Mouse (Mus musculus) neural tube, embryonic 10.5 days (tissue): ENCODE measurements at regions not wholly inside any gene's neighbourhood (a gene's known extent, or its start where the extent isn't known, plus 50 kb on each side); places are given as distances from the start of the nearest gene placed in this dataset.
"Not testable (repeated sequence)": the region's sequence is repeated elsewhere in the genome, so short reads cannot be mapped to it uniquely, and the experiment has no call there.

ENCODE experiments used
- DNase-seq: peaks from one replicate; pipeline ENCODE4 v3.0.0-alpha.2; 2017; ENCODE audit warnings: low spot score; ENCODE audit errors: extremely low spot score

DNA sequence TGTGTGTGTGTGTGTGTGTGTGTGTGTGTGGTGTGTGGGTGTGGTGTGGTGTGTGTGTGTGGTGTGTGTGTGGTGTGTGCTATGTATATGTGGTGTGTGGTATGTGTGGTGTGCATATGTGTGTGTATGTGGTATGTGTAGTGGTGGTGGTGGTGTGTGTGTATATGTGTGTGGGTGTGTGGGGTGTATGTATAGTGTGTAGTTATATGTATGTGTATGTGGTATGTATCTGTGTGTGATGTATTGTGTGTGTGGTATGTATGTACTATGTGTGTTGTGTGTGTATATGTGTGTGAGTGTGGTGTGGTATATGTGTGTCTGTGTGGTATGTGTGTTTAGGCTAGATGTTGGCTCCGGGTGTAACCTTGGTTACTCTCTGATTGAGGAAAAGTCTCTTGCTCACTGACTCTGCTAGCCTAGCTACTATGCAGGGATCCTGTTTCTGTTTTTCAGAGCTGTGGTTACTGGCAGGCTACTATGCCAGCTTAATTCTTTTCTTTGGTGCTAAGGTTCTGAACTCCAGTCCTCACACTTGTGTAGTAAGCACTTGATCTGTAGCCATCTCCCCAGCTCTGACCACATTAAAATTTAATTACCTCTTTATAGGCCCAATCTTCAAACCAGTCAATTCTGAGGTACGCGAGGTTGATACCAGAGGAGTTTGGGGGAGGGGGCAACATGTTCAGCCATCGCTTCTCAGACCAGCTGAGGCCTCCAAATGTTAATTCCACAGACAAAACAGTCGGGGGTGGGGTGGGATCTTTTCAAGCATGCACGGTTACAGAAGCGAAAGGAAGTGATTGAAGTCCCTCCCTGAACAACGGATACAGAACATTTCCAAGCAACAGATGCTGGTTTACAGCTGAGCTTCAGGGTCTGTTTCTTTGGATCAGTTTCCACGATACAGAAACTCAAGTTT, 126.4 kb upstream of the Camk1g start:
- no peak for DNase-seq

DNA sequence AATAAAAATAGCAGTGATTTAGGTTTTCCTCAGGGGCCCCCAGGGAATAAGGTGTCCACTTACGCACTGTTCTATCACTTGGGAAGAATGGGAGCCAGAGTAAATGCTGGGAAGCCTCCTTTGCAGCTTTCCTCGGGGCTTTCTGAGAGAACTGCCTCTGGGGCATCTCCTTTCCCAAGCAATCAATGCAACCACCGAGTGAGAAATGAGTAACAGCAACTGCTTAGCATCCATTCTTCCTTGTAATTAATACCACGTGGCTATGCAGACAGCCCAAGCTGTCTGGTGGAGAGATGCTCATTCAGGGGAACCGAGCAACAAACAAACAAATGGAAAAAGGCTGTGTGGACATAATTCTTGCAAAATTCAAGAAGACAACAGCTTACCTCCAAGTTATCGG, 117.9 kb upstream of the Camk1g start:
- no peak for DNase-seq

DNA sequence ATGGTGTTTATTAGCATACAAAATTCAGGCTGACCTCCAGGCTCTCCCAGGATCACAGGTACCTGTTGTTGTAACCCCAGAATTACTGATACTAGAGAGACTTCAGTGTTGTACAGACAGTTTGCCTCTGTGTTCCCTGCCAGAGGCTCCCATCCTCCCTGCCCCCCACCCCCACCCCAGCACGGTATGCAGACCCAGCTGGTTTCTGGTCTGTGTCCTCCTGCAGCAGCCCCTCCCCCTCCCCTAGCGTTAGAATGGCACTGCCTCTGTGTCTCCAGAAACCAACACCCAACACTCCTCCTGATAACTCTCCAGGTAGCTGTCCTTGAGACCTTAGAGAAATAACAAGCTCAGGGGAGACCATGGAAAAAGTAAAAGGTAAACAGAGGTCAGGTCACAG, 116.6 kb upstream of the Camk1g start:
- DNase-seq: not testable (repeated sequence)

DNA sequence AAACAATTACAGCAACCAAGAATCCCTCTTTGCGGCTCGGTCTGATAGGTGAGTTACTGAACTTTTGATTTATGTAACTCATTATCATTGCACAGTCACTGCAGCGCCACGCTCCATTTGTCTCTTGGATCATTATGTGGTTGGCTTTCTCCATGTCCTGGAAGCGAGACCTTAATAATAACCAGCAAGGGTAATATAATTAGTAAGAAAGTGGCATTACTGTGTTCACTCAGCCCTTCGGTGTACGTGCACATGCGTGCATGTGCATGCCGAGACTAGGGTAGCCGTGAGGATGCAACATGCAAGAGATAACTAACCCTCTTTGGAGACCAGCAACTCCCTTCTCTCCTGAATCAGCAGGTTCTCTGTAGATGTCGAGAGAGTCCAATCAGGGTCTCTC, 114.9 kb upstream of the Camk1g start:
- DNase-seq: no peak

DNA sequence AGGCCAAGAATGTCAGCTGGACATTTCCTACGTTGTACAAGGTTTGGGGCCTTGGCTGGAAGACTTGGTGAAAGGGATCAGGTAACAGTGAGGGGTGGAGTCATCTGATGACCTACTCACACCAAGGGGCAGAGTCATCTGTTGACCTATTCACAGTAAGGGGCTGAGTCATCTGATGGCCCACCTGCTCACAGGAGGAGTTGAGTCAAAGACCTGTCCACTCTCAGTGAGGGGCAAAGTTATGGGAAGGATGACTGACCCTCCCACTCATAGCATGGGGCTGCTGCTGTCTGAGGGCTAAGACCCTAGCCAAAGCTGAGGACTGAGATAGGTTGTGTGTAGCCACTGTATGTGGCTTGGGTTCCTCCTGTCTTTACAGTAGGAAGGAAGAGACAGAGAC, 107.2 kb upstream of the Camk1g start:
- no peak for DNase-seq

DNA sequence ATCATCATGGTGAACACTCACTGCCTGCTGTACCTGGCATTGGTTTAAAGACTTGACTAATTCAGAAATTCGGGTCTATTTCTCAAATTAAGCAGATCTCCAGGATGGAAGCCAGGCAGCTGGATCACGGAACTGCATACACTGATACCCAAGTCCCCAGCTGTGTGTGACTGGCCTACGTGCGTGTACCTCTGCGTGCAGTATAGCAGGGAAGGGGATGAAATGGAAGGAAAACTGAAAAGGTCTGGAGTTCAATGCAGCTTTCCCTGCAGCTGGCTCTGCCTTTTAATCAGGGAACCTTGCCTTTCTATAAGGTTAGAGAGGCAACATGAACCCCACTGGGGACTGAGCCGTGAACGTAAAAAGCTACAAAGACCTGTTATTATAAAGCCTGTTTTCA, 106.7 kb upstream of the Camk1g start:
- no peak for DNase-seq

DNA sequence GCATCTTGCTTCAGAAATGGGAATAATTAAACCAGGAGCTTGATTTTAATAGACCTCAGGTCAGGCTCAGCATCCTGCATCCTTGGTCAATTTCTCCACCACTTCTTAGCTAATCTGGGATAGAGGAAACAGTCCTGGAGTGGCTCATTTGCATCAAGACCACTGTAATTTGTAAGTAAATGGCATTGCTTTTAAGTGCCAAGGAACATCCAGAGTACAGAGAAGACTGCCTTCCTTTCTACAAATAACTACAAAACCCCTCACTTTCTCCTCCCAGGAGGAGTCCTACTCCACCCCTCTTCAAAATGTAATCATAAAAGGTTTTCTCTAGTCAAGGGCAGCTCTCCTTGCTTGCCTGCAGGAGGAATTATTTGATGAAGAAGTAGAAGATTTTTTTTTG, 96.2 kb upstream of the Camk1g start:
- no peak for DNase-seq

DNA sequence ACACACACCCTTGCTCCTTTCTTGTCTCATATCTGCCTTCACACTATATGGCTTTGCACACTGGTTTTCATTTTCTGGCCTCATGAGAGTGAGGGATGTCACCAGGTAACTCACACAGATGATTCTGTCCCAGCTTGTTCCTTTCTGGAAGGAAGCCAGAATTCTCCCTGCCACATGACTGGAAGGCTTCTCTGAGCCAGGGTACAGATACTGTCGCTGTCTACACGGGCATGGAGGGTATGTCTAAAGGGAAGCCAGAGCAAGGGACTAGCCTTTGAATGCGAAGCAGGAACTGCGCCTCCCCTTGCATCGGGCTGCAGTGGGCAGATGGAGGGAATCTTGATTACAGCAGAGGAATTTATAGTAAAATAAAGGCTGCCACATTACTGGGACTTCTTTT, 89.6 kb upstream of the Camk1g start:
- DNase-seq: no peak

DNA sequence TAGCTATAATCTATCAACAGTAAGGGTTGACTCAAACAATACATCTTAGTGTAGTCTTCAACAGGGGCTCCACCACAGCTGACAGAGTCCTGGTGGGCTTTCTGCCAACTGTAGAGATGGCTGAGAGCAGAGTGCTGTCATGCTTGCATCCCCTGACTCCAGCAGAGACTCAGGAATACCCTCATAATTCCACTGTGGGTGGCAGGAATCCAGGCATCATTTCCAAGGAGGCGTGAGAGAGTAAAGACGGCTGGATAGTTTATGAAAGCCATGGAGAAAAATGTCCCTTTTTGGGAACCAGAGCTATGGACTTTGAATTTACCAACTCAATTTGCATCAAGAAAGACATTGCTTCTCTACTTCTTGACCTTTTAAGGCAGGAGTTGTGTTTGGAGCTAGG, 87.8 kb upstream of the Camk1g start:
- no peak for DNase-seq

DNA sequence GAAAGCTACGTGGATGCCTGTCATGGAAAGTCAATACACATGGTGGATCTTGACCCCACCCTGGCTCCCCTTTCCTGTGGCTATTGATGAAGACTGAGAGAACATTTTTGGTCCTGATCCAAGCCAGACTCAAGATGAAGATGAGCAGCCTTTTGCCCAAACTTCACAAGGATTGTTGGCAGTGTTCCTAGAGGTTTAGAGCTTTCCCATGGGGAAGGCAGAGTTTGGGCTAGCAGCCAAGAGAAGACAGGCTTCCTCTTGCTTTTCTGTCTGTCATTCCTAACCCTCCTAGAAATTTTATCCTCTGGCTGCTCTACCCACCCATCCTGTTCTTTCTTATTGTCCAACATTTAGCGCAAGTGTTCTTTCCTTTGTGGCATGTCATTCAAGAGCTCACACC, 83.6 kb upstream of the Camk1g start:
- no peak for DNase-seq

DNA sequence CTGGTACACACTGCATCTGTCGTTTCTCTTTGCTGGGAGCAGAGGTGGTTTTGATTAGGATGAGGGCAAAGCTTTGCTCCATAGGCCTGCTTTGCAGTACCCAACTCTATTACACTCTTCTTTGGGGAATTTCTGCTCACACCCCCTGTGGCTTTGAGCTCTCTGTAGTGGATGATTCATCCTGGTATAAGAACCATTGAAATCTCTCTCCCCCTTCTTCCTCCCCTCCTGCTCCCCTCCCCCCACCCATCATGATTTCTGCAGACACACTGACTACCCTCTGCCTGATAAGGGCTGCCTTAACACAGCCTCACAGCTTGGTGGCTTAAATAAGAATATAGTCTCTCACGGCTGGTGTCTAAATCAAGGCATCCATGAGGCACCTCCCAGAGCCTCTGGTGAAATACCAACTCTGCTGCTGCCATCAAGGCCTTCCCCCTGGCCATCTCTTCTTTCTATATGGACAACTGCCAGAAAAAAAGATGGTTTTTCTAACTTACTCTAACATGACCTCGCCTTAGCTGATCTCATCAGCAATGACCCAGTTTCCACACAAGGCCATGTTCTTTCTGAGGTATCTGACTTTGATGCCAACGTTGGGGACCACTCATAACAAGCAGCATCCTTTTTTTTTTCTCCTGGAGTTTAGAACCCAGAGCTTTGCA, 81.5 kb upstream of the Camk1g start:
- DNase-seq: no peak

DNA sequence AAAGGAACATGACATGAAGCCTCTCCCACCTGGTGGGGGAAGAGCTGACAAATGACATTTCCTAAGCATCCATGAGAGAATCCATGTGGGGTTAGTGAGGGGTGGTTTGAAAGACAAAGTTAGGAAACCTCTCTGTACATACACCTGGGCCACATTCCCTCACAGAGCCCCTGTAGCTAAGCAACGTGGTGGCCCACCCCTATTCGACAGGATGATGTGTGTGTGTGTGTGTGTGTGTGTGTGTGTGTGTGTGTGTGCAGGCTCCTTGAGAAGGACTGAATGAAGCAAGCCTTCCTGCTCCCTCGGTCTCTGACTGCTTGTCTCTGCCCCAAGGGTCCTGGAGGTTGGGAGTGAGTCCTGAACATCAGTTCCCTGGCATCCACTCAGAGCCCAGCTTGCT, 80.7 kb upstream of the Camk1g start:
- no peak for DNase-seq

DNA sequence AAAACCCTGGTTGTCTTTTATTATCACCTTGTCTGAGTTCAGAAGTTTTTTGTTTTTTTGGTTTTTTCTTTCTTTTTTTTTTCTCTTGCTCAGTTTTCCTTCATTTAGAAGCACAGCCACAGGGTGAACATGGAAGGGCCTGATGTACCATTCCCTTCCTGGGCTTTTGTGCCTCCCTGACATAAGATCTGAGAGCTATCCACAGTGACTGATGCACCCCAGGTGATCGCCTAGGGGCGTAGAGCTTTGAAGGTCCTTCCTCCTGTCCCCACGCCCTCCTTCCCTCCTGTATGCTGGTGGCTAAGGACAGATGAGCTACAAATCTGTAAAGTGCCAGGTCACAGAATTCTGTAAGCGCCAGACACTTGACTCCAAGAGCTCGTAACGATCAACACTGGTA, 80.1 kb upstream of the Camk1g start:
- DNase-seq: no peak

DNA sequence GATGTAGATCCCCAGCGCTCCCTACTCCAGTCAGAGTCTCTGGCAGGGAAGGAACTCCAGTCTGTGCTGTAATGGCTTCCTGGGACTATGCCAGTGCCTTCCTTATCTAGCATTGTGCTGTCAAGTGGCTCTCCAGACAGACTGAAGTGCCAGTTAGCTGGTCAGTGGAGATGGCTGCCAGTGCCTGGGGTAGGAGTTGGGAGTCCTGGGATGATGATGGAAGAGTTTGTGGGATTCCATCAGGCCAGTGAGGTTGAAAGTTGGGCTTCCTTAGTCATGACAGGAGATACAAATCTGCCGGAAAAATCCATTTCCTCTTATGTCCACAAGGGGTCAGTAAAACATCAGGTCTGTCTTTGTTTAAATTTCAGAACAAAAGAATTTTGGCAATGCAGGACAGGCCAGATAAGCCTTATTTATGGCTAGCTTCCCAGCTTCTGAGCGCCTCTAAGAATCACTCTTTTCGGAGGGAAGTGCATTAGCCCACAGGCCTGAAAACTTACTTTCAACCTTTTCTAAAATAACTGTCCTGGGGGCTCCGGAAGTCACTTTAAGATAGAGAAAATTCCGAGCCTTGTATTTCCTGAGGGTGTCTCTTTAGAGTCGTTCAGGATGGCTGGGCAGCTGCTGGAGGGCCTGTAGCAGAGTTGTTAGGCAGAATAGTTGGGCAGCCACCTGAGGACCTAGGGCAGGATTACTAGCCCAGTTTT, 79.5 kb upstream of the Camk1g start:
- peak; percentile 57 for DNase-seq

DNA sequence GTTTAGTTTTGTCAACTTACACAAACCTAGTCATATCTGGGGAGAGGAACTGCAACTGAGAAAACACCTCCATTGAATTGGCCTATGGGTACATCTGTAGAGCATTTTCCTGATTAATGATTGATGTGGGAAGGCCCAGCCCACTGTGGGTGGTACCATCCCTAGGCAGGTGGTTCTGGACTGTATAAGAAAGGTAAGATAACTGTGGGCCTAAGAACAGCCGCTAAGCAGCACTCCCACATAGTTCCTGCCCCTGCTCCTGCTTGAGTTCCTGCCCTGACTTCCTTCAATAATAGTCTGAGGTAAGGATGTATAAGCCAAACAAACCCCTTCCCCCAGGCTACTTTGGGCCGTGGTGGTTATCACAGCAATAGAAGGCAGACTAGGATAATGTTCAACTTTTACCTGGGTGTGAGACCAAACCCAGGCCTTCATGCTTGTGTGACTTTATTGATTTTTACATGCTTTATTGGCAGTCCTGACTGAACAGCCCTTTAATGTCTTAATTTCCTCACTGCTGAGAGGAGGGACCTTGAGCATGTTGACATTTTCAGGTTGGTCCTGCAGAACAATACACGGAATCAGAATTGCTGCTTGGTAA, 78.8 kb upstream of the Camk1g start:
- no peak for DNase-seq

DNA sequence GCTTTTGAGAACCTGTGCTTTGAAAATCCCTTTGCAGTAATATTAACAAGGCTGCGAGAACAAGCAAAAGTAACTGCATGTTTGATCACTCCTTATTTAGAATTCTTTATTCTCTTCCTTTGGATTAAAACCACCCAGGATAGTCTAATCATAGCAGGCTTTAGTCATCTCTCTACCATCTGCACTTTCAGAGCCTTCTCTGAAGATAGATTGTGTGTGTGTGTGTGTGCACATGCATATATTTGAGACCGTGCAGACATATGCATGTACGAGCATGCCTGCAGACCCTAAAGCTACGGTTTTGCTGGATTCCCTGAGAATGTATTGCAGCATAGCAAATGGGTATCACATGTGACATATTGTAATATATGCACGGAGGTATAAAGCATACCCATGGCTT, 77.5 kb upstream of the Camk1g start:
- DNase-seq: no peak

DNA sequence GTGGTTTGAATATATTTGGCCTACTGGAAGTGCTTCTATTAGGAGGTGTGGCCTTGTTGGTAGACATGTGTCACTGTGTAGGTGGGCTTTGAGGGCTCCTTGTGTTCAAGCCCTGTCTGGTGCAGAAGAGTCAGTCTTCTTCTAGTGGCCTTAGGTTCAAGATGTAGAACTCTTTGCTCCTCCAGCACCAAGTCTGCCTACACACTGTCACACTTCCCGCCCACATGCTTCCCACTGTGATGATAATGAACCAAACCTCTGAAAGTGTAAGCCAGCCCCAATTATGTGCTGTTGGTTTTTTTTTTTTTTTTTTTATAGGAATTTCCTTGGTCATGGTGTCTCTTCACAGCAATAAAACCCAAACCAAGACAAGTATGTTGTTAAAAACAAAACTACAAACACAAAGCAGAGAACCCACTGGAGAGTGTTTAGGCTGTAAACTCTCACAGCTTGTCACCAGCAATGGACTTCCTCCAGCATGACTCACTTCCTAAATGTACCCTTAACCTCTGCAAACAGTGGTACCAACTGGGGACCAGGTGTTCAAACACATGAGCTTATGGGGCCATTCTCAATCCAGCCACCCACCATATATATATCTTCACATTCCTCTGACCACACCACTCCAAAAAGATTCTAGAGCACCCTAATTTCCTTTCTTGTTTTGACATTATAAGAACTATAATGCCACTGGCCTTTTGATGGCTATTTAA, 74.0 kb upstream of the Camk1g start:
- no peak for DNase-seq

DNA sequence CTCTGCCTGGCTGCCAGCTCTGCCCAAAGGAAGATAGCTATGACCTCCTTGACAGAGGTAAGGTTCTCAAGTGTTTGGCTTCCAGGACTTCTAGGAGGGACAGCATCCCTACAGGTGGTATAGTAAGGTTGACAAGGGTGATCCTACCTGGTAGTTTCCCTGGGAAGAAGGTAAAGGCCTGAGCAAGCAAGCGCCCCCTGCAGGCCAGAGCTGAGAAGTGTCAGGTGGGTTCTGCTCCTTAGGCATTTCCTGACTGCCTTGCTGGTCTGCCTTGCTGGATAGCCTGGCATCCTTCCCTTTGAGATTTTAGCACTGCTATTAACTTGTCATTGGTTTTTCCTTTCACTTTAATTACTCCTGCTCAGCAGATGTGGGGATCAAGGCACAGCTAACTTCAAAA, 70.4 kb upstream of the Camk1g start:
- DNase-seq: no peak

DNA sequence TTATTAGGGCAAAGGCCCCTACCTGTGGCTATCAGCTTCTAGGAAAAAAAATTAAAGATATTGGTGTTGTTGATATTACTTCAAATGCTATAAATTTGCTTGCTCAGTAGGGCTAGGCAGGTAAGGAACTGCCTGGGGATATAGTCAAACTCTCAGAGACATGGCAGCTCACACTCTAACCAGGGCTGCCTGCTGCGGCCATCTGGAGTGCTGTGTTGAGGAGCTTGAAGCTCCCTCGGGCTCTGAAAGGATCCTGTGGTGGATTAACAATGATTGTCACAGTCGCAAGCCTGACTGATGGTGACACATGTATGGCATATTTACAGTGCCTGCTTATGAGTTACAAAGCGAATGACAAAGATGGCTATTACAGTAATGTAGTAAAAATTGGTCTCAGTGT, 64.2 kb upstream of the Camk1g start:
- no peak for DNase-seq

DNA sequence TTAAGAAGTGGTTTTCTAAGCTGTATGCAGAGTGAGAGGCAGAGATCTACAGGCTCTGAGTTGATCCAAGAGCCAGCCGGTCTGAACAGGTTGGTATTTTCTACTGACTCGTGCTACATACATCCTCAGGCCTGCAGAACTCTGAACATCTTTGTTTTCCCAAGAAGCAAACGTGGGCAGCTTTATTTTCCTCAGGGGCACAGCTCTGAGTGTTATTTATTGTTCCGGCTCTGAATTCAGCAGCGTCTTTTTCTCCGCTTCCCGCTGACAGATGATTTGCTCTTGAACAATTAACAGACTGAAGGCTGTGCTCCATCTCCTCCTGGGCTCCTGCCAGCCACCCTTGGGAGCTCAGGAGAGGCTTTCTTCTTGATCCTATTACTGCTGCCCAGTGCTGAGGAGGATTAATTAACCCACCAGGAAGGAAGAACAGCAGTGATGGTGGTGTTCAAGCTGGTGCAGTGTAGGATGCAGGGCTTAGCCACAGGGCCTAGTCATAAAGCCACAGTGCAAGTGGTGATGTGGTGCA, 63.5 kb upstream of the Camk1g start:
- DNase-seq: no peak

DNA sequence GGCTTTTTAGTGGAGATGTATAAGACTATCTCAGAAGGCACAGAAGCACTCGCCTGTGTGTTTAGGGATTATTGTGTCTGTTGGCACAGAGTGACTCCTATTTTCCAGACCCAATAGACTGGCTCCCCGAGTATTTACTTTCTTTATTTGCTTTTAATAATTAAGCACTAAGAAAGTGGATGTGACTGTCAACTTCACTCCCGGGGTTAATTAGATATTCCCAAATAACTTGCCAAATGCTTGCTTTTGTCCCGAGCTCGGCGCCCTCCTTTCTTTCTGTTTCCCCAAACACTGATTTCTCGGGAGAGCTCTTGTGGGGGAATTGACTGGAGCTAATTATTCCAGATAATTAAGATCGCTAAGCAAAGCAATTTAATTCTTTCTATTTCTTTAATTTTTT, 60.1 kb upstream of the Camk1g start:
- no peak for DNase-seq
